Mouse (Mus musculus) hindbrain, embryonic 14.5 days (tissue): ENCODE results near the gene Ticam1. TPM values are rescaled to one million over a fixed set of nuclear protein-coding genes. Genes with fewer than 3 reads are reported as not detected.
A peak's percentile ranks its signal among the peaks of the same experiment; 100 is the strongest.

Source experiments
- ATAC-seq: fragments of 200-750 bp; cut with Nextera tagmentation; 2 replicates; pipeline ENCODE4 v1.8.0; 2017; ENCODE audit warnings: moderate number of reproducible peaks, mild to moderate bottlenecking, moderate TSS enrichment, moderate library complexity; ENCODE audit not compliant: low FRiP score
- DNase-seq: peaks from one replicate; pipeline ENCODE4 v3.0.0-alpha.2; 2015; ENCODE audit warnings: low spot score
- H3K27ac ChIP-seq: fragments of 300-500 bp; sonication (generic); 2 replicates; pipeline ENCODE4 v1.5.1; 2014; ENCODE audit warnings: mild to moderate bottlenecking, moderate library complexity
- H3K27me3 ChIP-seq: fragments of 300-500 bp; sonication (generic); 2 replicates; pipeline ENCODE4 v1.6.1; 2014; ENCODE audit warnings: mild to moderate bottlenecking, low read length, mixed read lengths; ENCODE audit not compliant: control insufficient read depth, insufficient read depth
- H3K36me3 ChIP-seq: fragments of 300-500 bp; sonication (generic); replicated peaks from 2 replicates; pipeline ENCODE4 v1.6.1; 2014; ENCODE audit not compliant: control insufficient read depth, insufficient read depth
- H3K4me1 ChIP-seq: fragments of 300-500 bp; sonication (generic); replicated peaks from 2 replicates; pipeline ENCODE4 v1.6.1; 2014; ENCODE audit warnings: antibody characterized with exemption, low read length, mixed read lengths; ENCODE audit not compliant: control insufficient read depth, insufficient read depth
- H3K4me2 ChIP-seq: fragments of 300-500 bp; sonication (generic); replicated peaks from 2 replicates; pipeline ENCODE4 v1.6.1; 2014; ENCODE audit warnings: mild to moderate bottlenecking, moderate library complexity
- H3K4me3 ChIP-seq: fragments of 300-500 bp; sonication (generic); replicated peaks from 2 replicates; pipeline ENCODE4 v1.5.1; 2014; ENCODE audit warnings: mild to moderate bottlenecking, low read length
- H3K9ac ChIP-seq: fragments of 300-500 bp; sonication (generic); 2 replicates; pipeline ENCODE4 v1.6.1; 2014
- H3K9me3 ChIP-seq: fragments of 300-500 bp; sonication (generic); 2 replicates; pipeline ENCODE4 v1.6.1; 2016; ENCODE audit warnings: low read length; ENCODE audit not compliant: control insufficient read depth
- WGBS: fragments of 180-500 bp; shearing (Covaris S2); extraction: QIAGEN DNeasy Blood & Tissue Kit; methylation state at CpG from one replicate; pipeline ENCODE4 v1.1.7; 2014; 5-methylcytosine and 5-hydroxymethylcytosine counted together
- polyA plus RNA-seq: library from polyadenylated mRNA; unstranded; fragments of >200 nt; fragmentation: Nextera tagmentation; extraction: Ambion mirVana; gene quantifications from 2 replicates; pipeline ENCODE4 v1.2.1, GENCODE M21; 2014

The Ticam1 gene
- polyA plus RNA-seq, 1 experiment from 2014 or later, result 1.4 TPM

DNA sequence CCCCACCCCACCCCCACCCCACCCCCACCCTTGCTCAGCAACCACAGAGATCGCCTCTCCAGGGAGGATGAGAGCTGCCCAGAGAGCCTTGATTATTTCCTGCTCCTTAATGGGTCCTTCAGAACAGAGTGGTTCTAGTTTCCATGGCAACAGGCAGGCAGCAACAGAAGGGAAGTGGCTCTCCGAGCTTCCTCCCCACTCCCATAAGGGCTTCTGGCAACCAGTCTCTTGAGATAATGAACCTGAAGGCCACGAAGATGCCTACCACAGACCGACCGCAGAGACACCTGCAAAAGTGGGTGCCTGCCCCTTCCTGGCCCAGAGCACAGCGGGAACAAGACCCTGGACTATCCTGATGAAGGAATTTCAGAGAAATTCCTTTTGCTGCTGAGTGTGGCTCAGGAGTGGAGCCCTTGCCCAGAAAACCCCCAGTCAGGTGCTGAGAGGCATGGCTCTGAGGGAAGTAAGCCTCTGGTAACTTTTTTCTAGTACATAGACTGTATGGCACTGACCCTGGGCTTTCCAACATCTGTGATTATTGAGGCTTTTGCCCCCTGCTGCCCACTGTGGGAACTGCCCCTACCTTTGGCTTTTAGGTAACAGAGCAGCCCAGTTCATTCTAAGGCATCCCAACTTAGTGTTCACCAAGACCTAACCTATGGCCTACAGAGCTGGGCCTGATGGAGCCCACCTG lies 25.3 kb downstream of the Ticam1 start:
- Histone ChIP-seq H3K4me3 (no peak overlapping the region), H3K4me2 (peak overlapping the region; percentile 38), H3K9me3 (no peaks in the 10 kb centered on the region), H3K9ac (0 out of 2 replicates have a peak overlapping the region, but pooled peaks have one; percentile 21), H3K27me3 (no peaks in the 10 kb centered on the region), H3K36me3 (no peaks in the 10 kb centered on the region), H3K4me1 (peaks cover 5% of the 10 kb centered on the region), H3K27ac (peak overlapping the region; percentile 82)
- peak; percentile 71 for DNase-seq
- peak; percentile 58 for ATAC-seq
- WGBS, result 24% methylated on average over 6 of the region's 6 CpGs

DNA sequence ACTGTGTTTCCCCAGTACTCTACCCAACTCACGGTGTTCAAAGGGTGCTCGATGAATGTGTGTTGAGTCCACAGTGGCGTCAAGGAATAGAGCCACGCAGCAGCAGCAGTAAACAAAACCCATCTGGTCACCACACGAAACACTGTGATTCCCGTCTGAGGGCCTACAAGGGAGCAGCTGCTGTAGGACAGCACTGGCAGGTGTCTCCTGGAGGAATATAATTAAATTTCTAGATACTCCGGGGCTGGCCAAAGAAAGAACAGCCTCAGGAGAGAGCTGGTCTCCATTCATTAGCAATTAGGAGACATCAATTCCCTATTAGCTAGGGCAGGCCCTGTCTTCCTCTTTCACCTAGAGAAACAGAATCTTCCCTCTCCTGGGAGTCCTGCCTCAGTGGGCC lies 31.0 kb downstream of the Ticam1 start:
- 41% methylated on average over 7 of the region's 7 CpGs for WGBS
- H3K27ac ChIP-seq, result no peak overlapping the region
- no peaks in the 10 kb centered on the region for H3K36me3 ChIP-seq
- DNase-seq (no peak), ATAC-seq (no peak)
- no peaks in the 10 kb centered on the region; the same call in 1 of the 2 replicates for H3K4me1 ChIP-seq
- no peak overlapping the region for H3K4me2 ChIP-seq
- no peak overlapping the region for H3K9ac ChIP-seq
- no peak overlapping the region for H3K4me3 ChIP-seq
- no peaks in the 10 kb centered on the region for H3K9me3 ChIP-seq
- H3K27me3 ChIP-seq, result peaks cover 8% of the 10 kb centered on the region

GRCm38 (mm10) chr17:56241541-56242401 lies 34.8 kb downstream of the Ticam1 start:
- ATAC-seq, result peak; percentile 91
- peak overlapping the region; percentile 55 for H3K4me2 ChIP-seq

DNA sequence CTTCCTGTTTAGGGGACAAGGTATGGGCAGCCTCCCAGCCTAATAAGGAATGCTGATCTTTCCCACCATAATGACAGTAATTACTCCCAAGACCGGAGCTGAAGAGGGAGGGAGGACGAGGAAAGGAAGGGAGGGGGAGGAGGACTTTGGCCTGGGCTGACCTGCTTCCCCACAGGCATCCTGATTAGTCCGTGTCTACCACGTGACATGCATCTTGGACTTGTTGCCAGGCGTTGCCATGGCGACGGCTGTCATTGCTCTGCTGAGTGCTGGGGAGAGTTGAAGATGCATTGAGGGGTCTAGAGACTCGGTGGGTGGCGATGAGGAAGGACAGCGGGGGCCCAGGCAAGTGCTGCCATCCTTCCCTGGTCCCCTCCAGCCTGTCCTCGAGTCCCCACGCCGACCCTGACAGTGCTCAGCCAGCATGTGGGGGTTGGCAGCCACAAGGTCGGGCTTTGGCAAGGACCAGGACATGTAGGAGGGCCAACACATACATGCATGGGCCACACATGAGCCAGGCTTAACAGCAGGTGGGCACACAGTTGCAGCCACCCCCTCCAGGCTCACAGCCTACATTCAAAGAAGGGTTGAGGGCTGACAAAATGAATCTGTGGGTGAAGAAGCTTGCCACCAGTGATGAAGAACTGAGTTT lies 42.6 kb downstream of the Ticam1 start:
- Histone ChIP-seq H3K4me3 (no peak overlapping the region), H3K27ac (0 out of 2 replicates have a peak overlapping the region, but pooled peaks have one; percentile 58), H3K27me3 (no peaks in the 10 kb centered on the region), H3K4me1 (peaks cover 10% of the 10 kb centered on the region), H3K36me3 (no peaks in the 10 kb centered on the region), H3K9me3 (no peaks in the 10 kb centered on the region), H3K4me2 (peak overlapping the region; percentile 45), H3K9ac (0 out of 2 replicates have a peak overlapping the region, but pooled peaks have one; percentile 7)
- peak; percentile 94 for ATAC-seq
- peak; percentile 78 for DNase-seq
- 3% methylated on average over 14 of the region's 14 CpGs for WGBS

More at GRCm38 (mm10) chr17:56241541-56242401, 34.8 kb downstream of the Ticam1 start:
- Histone ChIP-seq H3K9me3 (no peaks in the 10 kb centered on the region), H3K4me1 (no peaks in the 10 kb centered on the region; the same call in 1 of the 2 replicates), H3K9ac (peak overlapping the region; percentile 56), H3K27me3 (peaks cover 8% of the 10 kb centered on the region), H3K4me3 (peak overlapping the region; percentile 41), H3K27ac (no peak overlapping the region), H3K36me3 (no peaks in the 10 kb centered on the region)
- DNase-seq, result peak; percentile 81
- 2% methylated on average over 33 of the region's 33 CpGs for WGBS

- Histone ChIP-seq H3K27me3 (no peaks in the 10 kb centered on the region), H3K36me3 (no peaks in the 10 kb centered on the region), H3K4me2 (peak overlapping the region; percentile 45), H3K4me1 (peaks cover 10% of the 10 kb centered on the region), H3K4me3 (no peak overlapping the region), H3K27ac (peak overlapping the region; percentile 58), H3K9me3 (no peaks in the 10 kb centered on the region), H3K9ac (0 out of 2 replicates have a peak overlapping the region, but pooled peaks have one; percentile 7)
- ATAC-seq (peak; percentile 37), DNase-seq (peak; percentile 16)
- 48% methylated on average over 8 of the region's 8 CpGs for WGBS
Observed at GRCm38 (mm10) chr17:56233389-56233788, 43.2 kb downstream of the Ticam1 start.

DNA sequence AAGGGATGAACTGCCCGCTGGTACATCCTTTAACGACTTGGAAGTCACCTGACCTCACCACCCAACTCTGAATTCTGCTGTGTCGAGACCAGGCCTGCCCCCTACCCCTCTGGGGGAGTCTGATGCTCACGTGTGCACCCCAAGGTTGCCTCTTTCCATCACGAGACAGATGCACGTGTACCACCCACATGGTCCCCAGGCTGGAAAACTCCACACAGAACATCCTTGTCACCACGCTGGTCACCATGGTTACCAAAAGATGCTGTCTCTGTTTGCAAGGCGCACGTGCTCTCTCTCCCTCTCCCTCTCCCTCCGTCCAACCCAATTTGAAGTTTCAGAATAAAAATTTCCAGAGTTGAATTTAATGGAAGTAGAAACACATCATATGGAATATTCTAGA lies 46.6 kb downstream of the Ticam1 start:
- H3K27ac ChIP-seq, result no peak overlapping the region
- DNase-seq (no peak), ATAC-seq (no peak)
- H3K4me3 ChIP-seq, result no peak overlapping the region
- no peaks in the 10 kb centered on the region for H3K27me3 ChIP-seq
- no peaks in the 10 kb centered on the region for H3K9me3 ChIP-seq
- 57% methylated on average over 10 of the region's 10 CpGs for WGBS
- H3K9ac ChIP-seq, result no peak overlapping the region
- no peaks in the 10 kb centered on the region for H3K36me3 ChIP-seq
- peaks cover 10% of the 10 kb centered on the region for H3K4me1 ChIP-seq
- H3K4me2 ChIP-seq, result no peak overlapping the region

- H3K4me3 ChIP-seq, result no peak overlapping the region
- H3K27ac ChIP-seq, result no peak overlapping the region
- no peak overlapping the region for H3K9ac ChIP-seq
- no peaks in the 10 kb centered on the region for H3K36me3 ChIP-seq
- 82% methylated on average over 3 of the region's 3 CpGs for WGBS
- DNase-seq (no peak), ATAC-seq (no peak)
- H3K4me2 ChIP-seq, result no peak overlapping the region
- H3K4me1 ChIP-seq, result no peaks in the 10 kb centered on the region
- H3K27me3 ChIP-seq, result no peaks in the 10 kb centered on the region
- no peaks in the 10 kb centered on the region for H3K9me3 ChIP-seq
Observed at GRCm38 (mm10) chr17:56226566-56226965, 50.0 kb downstream of the Ticam1 start.

DNA sequence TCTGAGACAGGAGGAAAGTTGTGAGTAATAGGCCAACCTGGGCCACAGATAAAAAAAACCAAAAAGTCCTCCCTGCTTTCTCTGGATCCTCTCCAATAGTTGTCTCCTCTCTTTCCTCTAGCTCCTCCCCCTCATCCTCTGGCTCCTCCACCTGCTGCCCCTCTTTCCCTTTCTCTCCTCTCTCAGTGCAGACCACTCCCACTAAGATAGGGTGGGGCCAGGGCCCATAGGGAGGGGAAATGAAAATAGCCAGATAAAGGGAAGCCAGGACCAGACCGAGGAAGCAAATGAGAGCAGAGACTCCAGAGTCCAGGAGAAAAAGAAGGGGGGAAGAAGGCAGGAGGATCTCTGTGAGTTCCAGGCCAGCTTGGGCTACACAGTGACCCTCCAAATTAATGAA lies 51.7 kb downstream of the Ticam1 start:
- 47% methylated on average over 1 of the region's 1 CpGs for WGBS
- no peak for ATAC-seq

GRCm38 (mm10) chr17:56219805-56220204 lies 56.8 kb downstream of the Ticam1 start:
- H3K4me2 ChIP-seq, result no peak overlapping the region
- peak overlapping the region; percentile 85; the same call in 1 of the 2 replicates for H3K4me3 ChIP-seq
- no peak overlapping the region for H3K9ac ChIP-seq
- H3K27me3 ChIP-seq, result no peaks in the 10 kb centered on the region
- H3K9me3 ChIP-seq, result no peaks in the 10 kb centered on the region
- DNase-seq, result no peak
- no peak overlapping the region for H3K27ac ChIP-seq
- H3K4me1 ChIP-seq, result peaks cover 18% of the 10 kb centered on the region
- no peak for ATAC-seq
- no peaks in the 10 kb centered on the region; the same call in 1 of the 2 replicates for H3K36me3 ChIP-seq
- WGBS, result 75% methylated on average over 3 of the region's 3 CpGs

More for the DNA sequence above, 51.7 kb downstream of the Ticam1 start:
- H3K36me3 ChIP-seq, result no peaks in the 10 kb centered on the region
- no peak overlapping the region for H3K4me2 ChIP-seq
- H3K4me3 ChIP-seq, result no peak overlapping the region
- H3K4me1 ChIP-seq, result no peaks in the 10 kb centered on the region
- no peak for DNase-seq
- no peaks in the 10 kb centered on the region for H3K9me3 ChIP-seq
- no peak overlapping the region for H3K9ac ChIP-seq
- H3K27me3 ChIP-seq, result no peaks in the 10 kb centered on the region
- no peak overlapping the region for H3K27ac ChIP-seq
